Mouse (Mus musculus): ENCODE data around the gene Kif13a.

The Kif13a gene

GRCm38 (mm10) chr13:46779831-46780230, 149.8 kb downstream of the Kif13a start:
- in situ Hi-C loops (cut with MboI): no loop called here

GRCm38 (mm10) chr13:46777461-46777860, 152.2 kb downstream of the Kif13a start:
- in situ Hi-C loops (cut with MboI): no loop called here

GRCm38 (mm10) chr13:46776636-46777305, 152.9 kb downstream of the Kif13a start:
- in situ Hi-C loops (cut with MboI): no loop called here

- in situ Hi-C loops (cut with MboI): no loop called here
These were observed 154.7 kb downstream of the Kif13a start for GRCm38 (mm10) chr13:46774998-46775397.

GRCm38 (mm10) chr13:46772581-46772980, 157.1 kb downstream of the Kif13a start:
- in situ Hi-C loops (cut with MboI): no loop called here

GRCm38 (mm10) chr13:46765361-46765760, 164.3 kb downstream of the Kif13a start:
- in situ Hi-C loops (cut with MboI): no loop called here

- in situ Hi-C loops (cut with MboI): no loop called here
These were observed 166.5 kb downstream of the Kif13a start for GRCm38 (mm10) chr13:46763210-46763609.

- in situ Hi-C loops (cut with MboI): no loop called here
These were observed 168.7 kb downstream of the Kif13a start for GRCm38 (mm10) chr13:46760921-46761320.

- in situ Hi-C loops (cut with MboI): no loop called here
These were observed 170.3 kb downstream of the Kif13a start for GRCm38 (mm10) chr13:46759281-46759809.

GRCm38 (mm10) chr13:46758627-46759026, 171.0 kb downstream of the Kif13a start:
- in situ Hi-C loops (cut with MboI): no loop called here

- in situ Hi-C loops (cut with MboI): no loop called here
These were observed 171.7 kb downstream of the Kif13a start for GRCm38 (mm10) chr13:46757946-46758345.

GRCm38 (mm10) chr13:46753294-46753693, 176.4 kb downstream of the Kif13a start:
- in situ Hi-C loops (cut with MboI): no loop called here

GRCm38 (mm10) chr13:46752566-46753229, 177.0 kb downstream of the Kif13a start:
- in situ Hi-C loops (cut with MboI): no loop called here

- in situ Hi-C loops (cut with MboI): no loop called here
These were observed 181.4 kb downstream of the Kif13a start for GRCm38 (mm10) chr13:46748138-46748873.

GRCm38 (mm10) chr13:46743821-46744220, 185.8 kb downstream of the Kif13a start:
- in situ Hi-C loops (cut with MboI): no loop called here

- in situ Hi-C loops (cut with MboI): no loop called here
These were observed 187.3 kb downstream of the Kif13a start for GRCm38 (mm10) chr13:46742367-46742766.

- in situ Hi-C loops (cut with MboI): no loop called here
These were observed 190.2 kb downstream of the Kif13a start for GRCm38 (mm10) chr13:46739426-46739825.

- in situ Hi-C loops (cut with MboI): no loop called here
These were observed 192.2 kb downstream of the Kif13a start for GRCm38 (mm10) chr13:46737482-46737881.

- in situ Hi-C loops (cut with MboI): no loop called here
These were observed 193.2 kb downstream of the Kif13a start for GRCm38 (mm10) chr13:46736479-46736865.

- in situ Hi-C loops (cut with MboI): no loop called here
These were observed 193.7 kb downstream of the Kif13a start for GRCm38 (mm10) chr13:46735808-46736478.

- in situ Hi-C loops (cut with MboI): no loop called here
These were observed 194.4 kb downstream of the Kif13a start for GRCm38 (mm10) chr13:46735219-46735807.

GRCm38 (mm10) chr13:46729998-46730397, 199.7 kb downstream of the Kif13a start:
- in situ Hi-C loops (cut with MboI): no loop called here

Measured in mature B cell (primary cell).